Mouse (Mus musculus): ENCODE measurements around the gene Fam161a.

GRCm38 (mm10) chr11:22982846-22983245, 24.5 kb upstream of the Fam161a start:
- no peak for TF ChIP-seq CTCF (IDR thresholded peaks at IDR 0.05; ENCODE audit: extremely low read depth, insufficient read length, insufficient replicate concordance, low read depth, low read length)
- no peak for TF ChIP-seq POLR2A (IDR thresholded peaks at IDR 0.05; ENCODE audit: low read depth, low read length)

All from small intestine, adult 2 months (tissue).